Mouse (Mus musculus) ES-E14 (cell line): Measurements from ENCODE around the gene Tlr13. TPM values are rescaled to one million over a fixed set of nuclear protein-coding genes. Genes with fewer than 3 reads are reported as not detected.

ENCODE experiments used
- DNase-seq: peaks from one replicate; pipeline ENCODE4 v3.0.0-alpha.2; 2013; ENCODE audit warnings: low read depth, low spot score
- H3K27ac ChIP-seq: 2 replicates; pipeline ENCODE4 v1.5.1; 2012; ENCODE audit warnings: low read depth, mild to moderate bottlenecking, low read length, moderate library complexity, mixed read lengths; ENCODE audit not compliant: poor library complexity, insufficient read depth, severe bottlenecking
- H3K36me3 ChIP-seq: 2 replicates; pipeline ENCODE4 v1.6.1; 2012; ENCODE audit warnings: mild to moderate bottlenecking, low read length, moderate library complexity, mixed read lengths; ENCODE audit not compliant: control insufficient read depth, poor library complexity, insufficient read depth, severe bottlenecking
- H3K4me1 ChIP-seq, 2 experiments: fragments of 150-350 bp in 1 of 2; sonication (generic) in 1 of 2; 2 replicates each; pipeline ENCODE4 v1.6.1; 2012; ENCODE audit warnings: low read length in 2 of 2, mild to moderate bottlenecking in 1 of 2, mixed read lengths in 1 of 2; ENCODE audit not compliant: control insufficient read depth in 2 of 2, insufficient read depth in 2 of 2, poor library complexity in 1 of 2
- H3K4me3 ChIP-seq, 2 experiments: fragments of 150-350 bp in 1 of 2; sonication (generic) in 1 of 2; 2 replicates each; pipeline ENCODE4 v1.5.1; 2012; ENCODE audit warnings: low read length in 2 of 2, low read depth in 1 of 2, mild to moderate bottlenecking in 1 of 2, mixed read lengths in 1 of 2; ENCODE audit not compliant: insufficient read depth in 1 of 2, poor library complexity in 1 of 2, severe bottlenecking in 1 of 2
- H3K9ac ChIP-seq: 2 replicates; pipeline ENCODE4 v1.6.1; 2012; ENCODE audit warnings: low read depth, mild to moderate bottlenecking, low read length, mixed read lengths; ENCODE audit not compliant: poor library complexity, insufficient read depth, severe bottlenecking
- H3K9me3 ChIP-seq: fragments of 150-350 bp; sonication (generic); 2 replicates; pipeline ENCODE4 v1.6.1; 2012; ENCODE audit warnings: low read depth, mild to moderate bottlenecking, low read length; ENCODE audit not compliant: control insufficient read depth, insufficient read depth
- CHD2 ChIP-seq: IDR thresholded peaks from 2 replicates; pipeline ENCODE4 v1.6.1; 2014; ENCODE audit warnings: mild to moderate bottlenecking, low read depth, low read length, inconsistent platforms
- HCFC1 ChIP-seq: IDR thresholded peaks from 2 replicates; pipeline ENCODE4 v1.6.1; 2012; ENCODE audit warnings: low read length, inconsistent platforms, borderline replicate concordance; ENCODE audit not compliant: insufficient read depth
- MAFK ChIP-seq: IDR thresholded peaks from 2 replicates; pipeline ENCODE4 v1.6.1; 2014; ENCODE audit warnings: mild to moderate bottlenecking, low read depth, low read length, inconsistent platforms; ENCODE audit not compliant: insufficient read depth
- ZC3H11A ChIP-seq: IDR thresholded peaks from 2 replicates; pipeline ENCODE4 v1.6.1; 2012; ENCODE audit warnings: low read depth, mild to moderate bottlenecking, inconsistent platforms, low read length, borderline replicate concordance
- ZNF384 ChIP-seq: IDR thresholded peaks from 2 replicates; pipeline ENCODE4 v1.6.1; 2012; ENCODE audit warnings: low read depth, low read length, inconsistent platforms
- in situ Hi-C, 2 experiments: fragments of 600-800 bp; cut with MboI; formaldehyde crosslinking; loops; one replicate each; pipeline ENCODE4 v1.15.1; 2025; ENCODE audit warnings: low sequenced_read_pairs in 2 of 2, inconsistent platforms in 1 of 2; ENCODE audit not compliant: unreplicated experiment in 2 of 2
- total RNA-seq: library from RNA; depleted of rRNA; stranded (reverse); fragments of 300-350 nt; gene quantifications from 2 replicates; pipeline ENCODE4 v1.2.3, GENCODE M21; 2012

Tlr13 gene
- total RNA-seq, 1 experiment = not detected

DNA sequence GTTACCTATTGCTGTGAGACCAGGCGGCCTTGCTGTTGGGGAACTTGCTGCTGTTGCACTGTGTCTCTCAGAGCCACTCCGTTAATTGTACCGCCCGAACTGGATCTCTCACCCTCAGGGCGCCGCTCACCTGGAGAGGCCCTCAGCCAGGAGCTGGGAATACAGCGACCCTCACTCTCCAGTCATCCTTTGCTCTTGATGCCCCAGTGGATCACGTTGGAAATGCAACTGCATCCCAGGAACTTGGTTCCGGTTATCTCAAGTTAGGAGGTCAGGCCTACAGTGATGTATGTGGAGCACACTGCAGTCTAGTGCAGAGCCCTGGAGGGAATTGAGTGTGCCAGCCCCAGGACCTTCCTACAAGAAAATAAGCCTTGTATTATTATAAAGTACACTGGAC lies 33.3 kb downstream of the Tlr13 start:
- Histone ChIP-seq H3K9me3 (no peaks in the 10 kb centered on the region), H3K4me3 (no peak overlapping the region), H3K9ac (no peak overlapping the region), H3K27ac (no peak overlapping the region), H3K36me3 (no peaks in the 10 kb centered on the region), H3K4me1 (no peaks in the 10 kb centered on the region)
- DNase-seq = no peak
- in situ Hi-C loops = loop anchor here in 1 of 2 experiments (10.0 kb wide), 1 partner anchor 252 kb away; the partner anchor contains the start of gene Atrx
- no peak for TF ChIP-seq HCFC1

GRCm38 (mm10) chrX:106184279-106184678 lies 41.3 kb downstream of the Tlr13 start:
- H3K9ac ChIP-seq = no peak overlapping the region
- TF ChIP-seq MAFK = no peak
- DNase-seq = no peak
- H3K9me3 ChIP-seq = no peaks in the 10 kb centered on the region
- in situ Hi-C loops = no loop called here
- H3K4me3 ChIP-seq = no peak overlapping the region
- peaks cover 2% of the 10 kb centered on the region for H3K36me3 ChIP-seq
- peaks cover 1 to 2% of the 10 kb centered on the region in 2 experiments; a peak in 1 of 4 replicates for H3K4me1 ChIP-seq
- H3K27ac ChIP-seq = no peak overlapping the region

GRCm38 (mm10) chrX:106185706-106186105 lies 42.7 kb downstream of the Tlr13 start:
- Histone ChIP-seq H3K9ac (peak overlapping the region; percentile 57; the same call in 1 of the 2 replicates), H3K4me1 (peaks cover 1 to 2% of the 10 kb centered on the region in 2 experiments; a peak in 1 of 4 replicates), H3K27ac (peak overlapping the region; percentile 69; the same call in 1 of the 2 replicates), H3K9me3 (no peaks in the 10 kb centered on the region), H3K4me3 (peak overlapping the region in 1 of 2 experiments; percentile 45; a peak in 1 of 4 replicates), H3K36me3 (peaks cover 4% of the 10 kb centered on the region)
- DNase-seq = no peak
- in situ Hi-C loops = no loop called here
- TF ChIP-seq ZNF384 (no peak), MAFK (no peak), ZC3H11A (no peak), CHD2 (no peak), HCFC1 (no peak)

- in situ Hi-C loops = no loop called here
- Histone ChIP-seq H3K9me3 (no peaks in the 10 kb centered on the region), H3K4me1 (peaks cover 1 to 2% of the 10 kb centered on the region in 2 experiments; a peak in 1 of 4 replicates), H3K36me3 (peaks cover 7% of the 10 kb centered on the region), H3K27ac (peak within 1 kb of the TSS; percentile 70; the same call in 1 of the 2 replicates), H3K9ac (peak within 1 kb of the TSS; percentile 83), H3K4me3 (peak within 1 kb of the TSS; percentile 86 to 96)
- DNase-seq = peak; percentile 89
- peak; percentile 60; the same call in 1 of the 2 replicates for TF ChIP-seq CHD2
- no peak for TF ChIP-seq ZNF384
Measured at GRCm38 (mm10) chrX:106186713-106187649, 44.0 kb downstream of the Tlr13 start, which contains the start of gene Pgk1. Gene Pgk1, plus strand, starts transcription at chrX:106187100.

- Histone ChIP-seq H3K27ac (no peak overlapping the region; the same call in 1 of the 2 replicates), H3K4me3 (peak overlapping the region; percentile 86 to 96), H3K9me3 (no peaks in the 10 kb centered on the region), H3K36me3 (peaks cover 7% of the 10 kb centered on the region), H3K4me1 (peaks cover 1 to 2% of the 10 kb centered on the region in 2 experiments; a peak in 1 of 4 replicates), H3K9ac (peak overlapping the region; percentile 83)
- no peak for DNase-seq
- TF ChIP-seq ZNF384 (no peak), ZC3H11A (no peak), CHD2 (no peak), MAFK (no peak), HCFC1 (no peak)
- in situ Hi-C loops = no loop called here
Measured at GRCm38 (mm10) chrX:106187737-106188136, 44.7 kb downstream of the Tlr13 start.
